Mouse (Mus musculus) thymus, postnatal 25 days (tissue): Measurements from ENCODE around the gene Il11.
A peak's percentile ranks its signal among the peaks of the same experiment; 100 is the strongest.

Experiments
- DNase-seq: peaks from one replicate; pipeline ENCODE4 v3.0.0; 2022

Gene Il11

DNA sequence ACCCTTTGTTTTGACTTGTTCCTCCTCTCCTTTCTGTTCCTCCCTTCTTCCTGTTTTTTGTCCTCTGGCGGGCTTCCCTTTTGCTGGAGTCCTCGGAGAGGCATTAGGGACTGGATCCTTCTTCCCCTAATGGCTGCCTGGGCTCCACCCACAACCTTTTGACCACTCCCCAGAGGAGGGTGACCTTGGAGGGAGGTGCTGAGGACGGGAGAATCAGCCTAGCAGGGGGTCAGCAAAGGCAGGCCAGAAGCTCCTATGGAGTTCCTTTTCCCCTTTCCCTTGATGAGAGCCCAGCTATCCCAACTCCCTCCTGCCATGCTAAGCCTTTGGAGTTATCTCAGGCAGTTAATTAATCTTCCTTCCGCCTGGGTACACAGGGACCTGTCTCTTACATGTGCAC, 41.5 kb downstream of the Il11 start:
- no peak for DNase-seq

DNA sequence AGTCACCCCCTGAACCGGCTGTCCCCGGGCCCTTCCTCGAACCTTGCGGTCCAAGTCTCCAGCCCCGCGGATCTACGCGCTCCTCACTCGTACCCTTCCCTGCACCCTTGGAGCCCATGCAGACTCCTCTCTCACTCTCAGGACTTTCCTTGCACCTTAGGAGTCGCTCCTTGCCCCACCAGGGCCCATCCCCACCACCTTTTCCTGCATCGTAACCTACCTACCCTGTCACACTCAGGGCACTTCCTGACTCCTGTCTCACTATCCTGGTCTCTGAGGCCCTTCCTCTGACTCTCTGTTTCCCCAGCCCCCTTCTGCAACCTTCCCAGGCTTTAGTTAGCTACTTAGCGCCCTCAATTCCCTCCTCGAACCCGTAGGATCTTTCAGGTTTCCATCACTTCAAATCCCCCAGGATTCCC, 42.3 kb downstream of the Il11 start:
- no peak for DNase-seq

DNA sequence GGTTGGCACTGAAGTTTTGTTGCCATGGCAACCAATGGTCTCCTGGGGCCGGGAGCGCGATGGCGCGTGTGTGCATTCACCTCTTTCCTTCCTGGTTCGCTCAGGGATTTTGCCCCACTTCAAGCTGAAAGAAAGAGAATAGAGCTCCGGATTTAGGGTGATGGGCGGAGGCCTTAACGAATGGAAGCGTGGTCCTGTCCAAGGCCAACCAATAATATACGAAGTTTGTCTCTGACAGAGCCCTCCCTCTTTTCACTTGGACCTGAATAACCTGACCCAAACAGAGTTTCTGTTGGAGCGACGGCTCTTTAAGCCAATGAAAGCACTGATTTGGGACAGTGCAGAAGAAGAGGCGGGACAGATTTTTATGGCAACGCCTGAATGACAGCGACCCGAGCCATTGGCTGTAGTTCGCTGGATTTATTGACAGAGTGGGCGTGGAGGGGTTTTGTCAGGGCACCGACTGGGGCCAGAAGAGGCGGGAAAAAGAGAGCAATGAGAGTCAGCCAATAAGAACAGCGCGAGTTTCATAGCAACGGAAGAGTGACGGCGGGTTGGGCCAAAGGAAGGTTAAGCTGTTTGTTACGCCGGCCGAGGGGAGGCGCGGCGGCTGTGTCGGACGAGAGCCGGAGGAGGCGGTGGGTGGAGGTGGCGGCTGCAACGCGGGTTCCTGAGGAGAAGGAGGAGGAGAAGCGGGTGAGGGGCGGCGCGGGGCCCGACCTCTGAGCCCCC, 42.9 kb downstream of the Il11 start, which contains the start of gene Kmt5c:
Gene Kmt5c, plus strand, starts transcription at position 572 of the 732 bp plus-strand sequence.
- DNase-seq: peak; percentile 94

DNA sequence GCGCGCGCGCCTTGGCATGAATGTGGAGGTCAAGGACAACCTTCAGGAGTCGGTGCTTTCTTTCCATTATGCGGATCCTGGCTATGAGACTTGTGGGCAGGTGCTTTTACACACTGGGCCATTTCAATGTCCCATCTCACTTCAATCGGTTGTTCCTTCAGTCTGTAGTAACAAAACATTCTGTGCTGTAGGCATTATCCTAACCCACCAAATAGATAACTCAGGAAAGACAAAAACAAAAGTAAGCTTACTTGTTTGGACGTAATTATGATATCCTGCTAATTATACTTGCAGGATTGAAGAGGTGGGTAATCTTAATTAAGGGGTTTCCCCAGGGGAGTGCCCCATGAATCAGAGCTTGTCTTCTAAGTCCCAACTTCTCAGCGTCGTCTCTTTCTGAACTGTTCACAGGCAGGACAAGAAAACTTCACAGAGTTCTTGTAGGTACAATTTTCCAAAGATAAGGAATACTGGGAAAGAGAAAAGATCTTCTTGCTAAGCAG, 43.6 kb downstream of the Il11 start:
- DNase-seq: no peak

DNA sequence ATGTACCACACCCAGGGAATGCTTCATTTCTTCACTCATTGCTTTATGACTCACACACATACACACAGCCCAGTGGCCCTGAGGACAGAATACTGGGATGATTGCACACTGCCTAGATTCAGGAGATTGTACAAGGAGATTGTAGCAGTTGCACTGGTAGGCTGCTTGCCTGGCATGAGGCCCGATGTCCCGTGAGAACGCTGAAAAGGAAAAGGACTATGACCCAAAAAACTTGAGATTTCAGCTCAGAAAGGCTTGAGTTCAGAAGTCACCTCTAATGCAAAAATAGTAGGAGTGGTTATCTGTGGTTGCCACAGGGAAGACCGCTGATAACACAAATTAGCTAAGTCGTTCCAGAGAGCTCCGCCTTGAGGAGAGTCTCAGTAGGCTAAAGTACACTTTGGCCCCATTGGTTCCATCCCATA, 49.7 kb downstream of the Il11 start:
- DNase-seq: no peak

DNA sequence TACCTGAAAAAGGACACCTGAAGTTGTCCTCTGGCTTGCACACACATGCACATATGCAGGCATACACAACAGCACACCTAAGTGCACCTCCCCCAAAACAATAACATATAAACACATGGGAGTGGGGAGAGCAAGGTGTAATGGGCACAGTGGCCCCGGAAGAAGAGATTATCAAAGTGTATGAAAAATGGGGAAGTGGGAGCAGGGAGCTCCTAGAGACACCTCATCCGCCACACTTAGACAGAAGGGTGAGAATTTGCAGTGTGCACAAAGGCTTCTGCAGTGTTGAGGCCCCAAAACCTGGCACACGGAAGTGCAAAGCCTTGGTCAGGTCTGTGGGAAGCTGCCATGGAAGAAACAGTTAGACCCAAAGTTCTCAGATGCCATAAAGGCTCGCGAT, 51.6 kb downstream of the Il11 start:
- DNase-seq: no peak

DNA sequence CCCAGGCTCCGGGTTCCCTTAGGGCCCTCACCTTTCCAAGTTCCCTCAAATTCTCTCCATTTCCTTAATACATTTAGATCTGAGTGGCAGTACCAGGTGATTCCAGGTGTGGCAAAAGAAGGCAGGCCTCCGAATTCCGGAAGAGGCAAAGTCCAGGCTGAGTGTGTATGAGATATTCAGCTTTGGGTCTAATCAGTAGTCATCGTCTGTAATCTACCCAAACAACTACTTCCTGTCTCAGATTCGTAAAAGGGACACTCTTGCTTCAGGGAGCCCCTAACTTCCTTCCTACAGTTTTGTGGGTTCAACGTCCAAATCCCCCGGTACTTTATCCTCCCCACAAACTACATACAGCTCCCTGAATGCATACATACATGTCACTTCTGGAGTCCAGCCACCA, 57.5 kb downstream of the Il11 start, which contains the start of gene Tmem150b:
Gene Tmem150b, minus strand, starts transcription at position 81 of the 400 bp plus-strand sequence.
- no peak for DNase-seq

DNA sequence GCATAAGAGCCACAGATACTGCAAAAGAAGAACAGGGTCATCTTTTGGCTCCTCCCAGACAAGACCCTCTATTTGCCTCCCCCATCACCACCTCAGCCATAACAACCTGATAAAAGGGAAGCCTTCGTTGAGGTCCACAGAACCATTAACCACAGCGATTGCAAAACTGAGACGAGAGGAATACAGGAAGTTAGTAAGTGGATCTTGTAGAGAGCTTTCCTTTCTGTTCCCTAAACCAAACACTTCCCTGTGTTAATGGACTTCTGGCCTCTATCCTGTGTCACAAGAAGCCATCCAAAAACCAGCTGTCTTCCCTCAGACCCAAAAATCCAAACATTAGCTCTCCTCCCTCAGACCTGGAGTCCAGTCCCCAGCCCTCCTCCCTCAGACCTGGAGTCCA, 58.3 kb downstream of the Il11 start:
- DNase-seq: no peak

DNA sequence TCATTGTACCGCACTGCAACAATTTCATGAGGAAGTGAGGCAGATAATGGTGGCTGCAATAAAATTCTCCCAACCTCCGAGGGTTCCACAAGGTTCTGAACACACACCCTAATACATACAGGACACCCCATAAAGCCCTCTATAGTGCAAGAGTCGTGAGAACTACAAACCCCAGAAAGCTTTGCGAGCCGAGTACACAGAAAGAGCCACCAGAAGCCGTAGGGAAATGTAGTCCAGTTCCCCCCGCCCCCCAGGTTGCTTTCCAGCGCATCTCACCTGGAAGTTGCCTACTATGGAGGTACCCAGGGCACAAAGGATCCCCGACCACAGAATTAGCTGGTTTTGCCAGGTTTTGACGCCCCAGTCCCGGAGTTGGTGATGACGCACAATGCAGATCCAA, 59.2 kb downstream of the Il11 start:
- DNase-seq: peak; percentile 27
